Mouse (Mus musculus) liver, postnatal 0 days (tissue): ENCODE measurements at regions not wholly inside any gene's neighbourhood (a gene's known extent, or its start where the extent isn't known, plus 50 kb on each side); places are given as distances from the start of the nearest gene placed in this dataset.

Experiments used
- CTCF ChIP-seq: sonication (generic); IDR thresholded peaks from 2 replicates; pipeline ENCODE4 v1.5.1; 2016; ENCODE audit warnings: antibody characterized with exemption, low read depth
- EP300 ChIP-seq: IDR thresholded peaks from 2 replicates; pipeline ENCODE4 v1.6.1; 2016; ENCODE audit warnings: antibody characterized with exemption, low read depth, mild to moderate bottlenecking

DNA sequence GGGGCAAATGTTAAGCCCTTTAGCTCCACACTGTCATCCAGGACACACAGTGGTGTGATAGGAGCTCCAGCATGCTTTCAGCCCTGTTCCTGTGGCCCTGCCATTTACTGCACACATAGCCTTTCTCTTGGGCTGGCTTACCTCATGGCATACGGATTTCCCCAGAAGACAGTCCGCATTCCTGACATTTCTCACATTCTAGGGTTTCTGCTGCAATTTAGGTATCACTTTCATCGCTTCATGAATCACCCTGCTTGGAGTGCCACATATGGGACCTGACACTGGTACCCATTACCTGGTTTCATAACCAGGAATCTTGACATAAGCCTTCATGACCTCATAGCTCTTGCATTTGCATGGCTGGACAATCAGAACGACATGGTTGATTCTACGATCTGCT lies 158.5 kb upstream of the Sh3bp4 start:
- TF ChIP-seq CTCF (no peak), EP300 (no peak)
